Mouse (Mus musculus) myocyte (in vitro differentiated cells): ENCODE measurements around the gene Ust.

Experiments
- CEBPB ChIP-seq: IDR thresholded peaks from 2 replicates; pipeline ENCODE4 v1.6.1; 2011; ENCODE audit warnings: mild to moderate bottlenecking, moderate library complexity; ENCODE audit not compliant: poor library complexity, insufficient read depth, severe bottlenecking
- E2F4 ChIP-seq: IDR thresholded peaks from one replicate; pipeline ENCODE4 v1.6.1; 2011; ENCODE audit warnings: mild to moderate bottlenecking, control low read depth, moderate library complexity; ENCODE audit not compliant: insufficient read depth
- MAX ChIP-seq: IDR thresholded peaks from one replicate; pipeline ENCODE4 v1.6.1; 2011; ENCODE audit warnings: low read depth, mild to moderate bottlenecking, control low read depth
- POLR2A ChIP-seq: IDR thresholded peaks from one replicate; pipeline ENCODE4 v1.6.1; 2011; ENCODE audit warnings: low read depth, mild to moderate bottlenecking, control low read depth, moderate library complexity; ENCODE audit not compliant: insufficient read length
- POLR2AphosphoS2 ChIP-seq: IDR thresholded peaks from one replicate; pipeline ENCODE4 v1.6.1; 2011; ENCODE audit warnings: low read depth, control low read depth; ENCODE audit not compliant: insufficient read length
- TCF12 ChIP-seq: IDR thresholded peaks from one replicate; pipeline ENCODE4 v1.6.1; 2011; ENCODE audit warnings: mild to moderate bottlenecking, control low read depth; ENCODE audit not compliant: poor library complexity, insufficient read depth, severe bottlenecking

DNA sequence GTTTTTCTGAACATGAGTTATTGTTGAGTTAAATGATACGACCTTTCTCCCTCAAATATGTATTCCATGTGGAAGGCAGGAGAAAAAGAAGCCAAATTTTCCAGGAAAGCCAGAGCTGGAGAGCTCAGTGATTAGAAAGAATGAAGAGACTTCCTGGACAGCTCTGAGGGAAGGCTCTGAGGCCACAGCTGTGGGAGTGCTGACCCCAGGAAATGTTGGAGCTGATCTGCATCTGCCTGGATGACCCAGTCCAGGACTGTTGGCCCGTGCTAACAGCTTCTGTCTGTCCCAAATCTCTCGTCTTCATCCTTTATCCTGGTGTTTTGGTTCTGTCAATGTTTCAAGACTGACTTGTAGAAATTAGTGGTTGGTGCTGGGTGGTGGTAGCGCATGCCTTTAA, 42.7 kb upstream of the Ust start:
- TF ChIP-seq CEBPB (no peak), POLR2A (no peak), MAX (no peak), TCF12 (no peak), E2F4 (no peak), POLR2AphosphoS2 (no peak)
